Mouse (Mus musculus) MEL (cell line): Measurements from ENCODE around the gene Gm3854. TPM values are rescaled to one million over a fixed set of nuclear protein-coding genes. Genes with fewer than 3 reads are reported as not detected.
A peak's percentile ranks its signal among the peaks of the same experiment; 100 is the strongest.

Source experiments
- DNase-seq: peaks from one replicate; pipeline ENCODE4 v3.0.0; 2011; ENCODE audit warnings: low read depth, low spot score
- H3K27ac ChIP-seq: 2 replicates; pipeline ENCODE4 v1.5.1; 2012; ENCODE audit warnings: low read depth, mild to moderate bottlenecking, control low read depth, low read length, moderate library complexity; ENCODE audit not compliant: control insufficient read depth
- H3K27me3 ChIP-seq, 2 experiments: fragments of 150-350 bp in 1 of 2; sonication (generic) in 1 of 2; 2 replicates each; pipeline ENCODE4 v1.6.1; 2012; ENCODE audit warnings: low read length in 2 of 2, mild to moderate bottlenecking in 2 of 2, improper control_type of control experiment in 1 of 2, moderate library complexity in 1 of 2; ENCODE audit not compliant: insufficient read depth in 2 of 2, control insufficient read depth in 1 of 2
- H3K36me3 ChIP-seq, 2 experiments: 2 replicates each; pipeline ENCODE4 v1.6.1; 2012 to 2014; ENCODE audit warnings: low read length in 2 of 2, improper control_type of control experiment in 1 of 2, inconsistent platforms in 1 of 2, mild to moderate bottlenecking in 1 of 2; ENCODE audit not compliant: insufficient read depth in 2 of 2, control insufficient read depth in 1 of 2
- H3K4me1 ChIP-seq, 2 experiments: fragments of 150-350 bp in 1 of 2; sonication (generic) in 1 of 2; 2 replicates each; pipeline ENCODE4 v1.6.1; 2012; ENCODE audit warnings: low read length in 2 of 2, improper control_type of control experiment in 1 of 2, mild to moderate bottlenecking in 1 of 2; ENCODE audit not compliant: insufficient read depth in 2 of 2, control insufficient read depth in 1 of 2
- H3K4me3 ChIP-seq, 2 experiments: fragments of 150-350 bp in 1 of 2; sonication (generic) in 1 of 2; 2 replicates each; pipeline ENCODE4 v1.5.1; 2012; ENCODE audit warnings: low read depth in 2 of 2, low read length in 2 of 2, mild to moderate bottlenecking in 2 of 2, moderate library complexity in 2 of 2, control low read depth in 1 of 2, improper control_type of control experiment in 1 of 2; ENCODE audit not compliant: control insufficient read depth in 1 of 2, insufficient read depth in 1 of 2
- H3K79me2 ChIP-seq: 2 replicates; pipeline ENCODE4 v1.6.1; 2012; ENCODE audit warnings: mild to moderate bottlenecking, low read length, moderate library complexity; ENCODE audit not compliant: control insufficient read depth, poor library complexity, insufficient read depth
- H3K9ac ChIP-seq: 2 replicates; pipeline ENCODE4 v1.6.1; 2012; ENCODE audit warnings: low read depth, mild to moderate bottlenecking, control low read depth, low read length, moderate library complexity; ENCODE audit not compliant: control insufficient read depth, poor library complexity, severe bottlenecking
- H3K9me3 ChIP-seq: fragments of 150-350 bp; sonication (generic); replicated peaks from 2 replicates; pipeline ENCODE4 v1.6.1; 2012; ENCODE audit warnings: mild to moderate bottlenecking, low read length, improper control_type of control experiment, moderate library complexity; ENCODE audit not compliant: insufficient read depth
- BHLHE40 ChIP-seq: IDR thresholded peaks from 2 replicates; pipeline ENCODE4 v1.6.1; 2012; ENCODE audit warnings: low read depth, mild to moderate bottlenecking, inconsistent platforms, low read length, improper control_type of control experiment, borderline replicate concordance
- CHD2 ChIP-seq: IDR thresholded peaks from 2 replicates; pipeline ENCODE4 v1.6.1; 2011; ENCODE audit warnings: low read length, improper control_type of control experiment
- CTCF ChIP-seq, 3 experiments: IDR thresholded peaks in 2 of 3; conservative IDR thresholded peaks in 1 of 3; 2 replicates each; pipeline ENCODE4 v1.5.1; 2011 to 2012; ENCODE audit warnings: low read length in 3 of 3, low read depth in 2 of 3, mild to moderate bottlenecking in 2 of 3, improper control_type of control experiment in 1 of 3, inconsistent platforms in 1 of 3, mixed read lengths in 1 of 3, moderate library complexity in 1 of 3; ENCODE audit not compliant: control insufficient read depth in 1 of 3, insufficient read depth in 1 of 3, poor library complexity in 1 of 3, severe bottlenecking in 1 of 3
- ETS1 ChIP-seq: IDR thresholded peaks from 2 replicates; pipeline ENCODE4 v1.6.1; 2012; ENCODE audit warnings: low read depth, mild to moderate bottlenecking, inconsistent platforms, low read length, improper control_type of control experiment, moderate library complexity
- GABPA ChIP-seq: IDR thresholded peaks from 2 replicates; pipeline ENCODE4 v1.6.1; 2012; ENCODE audit warnings: low read depth, mild to moderate bottlenecking, inconsistent platforms, low read length, improper control_type of control experiment, moderate library complexity
- GATA1 ChIP-seq: IDR thresholded peaks from 2 replicates; pipeline ENCODE4 v1.6.1; 2011; ENCODE audit warnings: low read depth, low read length, improper control_type of control experiment
- HCFC1 ChIP-seq: IDR thresholded peaks from 2 replicates; pipeline ENCODE4 v1.6.1; 2012; ENCODE audit warnings: low read depth, mild to moderate bottlenecking, inconsistent platforms, low read length, improper control_type of control experiment, moderate library complexity
- JUND ChIP-seq: IDR thresholded peaks from 2 replicates; pipeline ENCODE4 v1.6.1; 2011; ENCODE audit warnings: low read depth, mild to moderate bottlenecking, improper control_type of control experiment, low read length
- KAT2A ChIP-seq: conservative IDR thresholded peaks from 2 replicates; pipeline ENCODE4 v1.6.1; 2012; ENCODE audit warnings: low read depth, low read length, improper control_type of control experiment, inconsistent platforms
- MAX ChIP-seq: IDR thresholded peaks from 2 replicates; pipeline ENCODE4 v1.6.1; 2011; ENCODE audit warnings: low read length, improper control_type of control experiment
- MAZ ChIP-seq: IDR thresholded peaks from 2 replicates; pipeline ENCODE4 v1.6.1; 2012; ENCODE audit warnings: low read depth, mild to moderate bottlenecking, inconsistent platforms, low read length, improper control_type of control experiment
- MYB ChIP-seq: IDR thresholded peaks from 2 replicates; pipeline ENCODE4 v1.6.1; 2011; ENCODE audit warnings: mild to moderate bottlenecking, low read depth, low read length, improper control_type of control experiment
- NELFE ChIP-seq: IDR thresholded peaks from 2 replicates; pipeline ENCODE4 v1.6.1; 2011; ENCODE audit warnings: low read depth, low read length, improper control_type of control experiment
- NRF1 ChIP-seq: IDR thresholded peaks from 2 replicates; pipeline ENCODE4 v1.6.1; 2014; ENCODE audit warnings: low read depth, mild to moderate bottlenecking, inconsistent platforms, low read length, improper control_type of control experiment, moderate library complexity; ENCODE audit not compliant: poor library complexity, insufficient read depth, severe bottlenecking
- POLR2A ChIP-seq, 2 experiments: IDR thresholded peaks; 2 replicates each; pipeline ENCODE4 v1.6.1; 2011 to 2012; ENCODE audit warnings: low read length in 2 of 2, mild to moderate bottlenecking in 2 of 2, control low read depth in 1 of 2, improper control_type of control experiment in 1 of 2, low read depth in 1 of 2, moderate library complexity in 1 of 2; ENCODE audit not compliant: control insufficient read depth in 1 of 2, insufficient read depth in 1 of 2, poor library complexity in 1 of 2
- POLR2AphosphoS2 ChIP-seq: IDR thresholded peaks from 2 replicates; pipeline ENCODE4 v1.6.1; 2011; ENCODE audit warnings: low read length, improper control_type of control experiment
- POLR2AphosphoS5 ChIP-seq: IDR thresholded peaks from 2 replicates; pipeline ENCODE4 v1.6.1; 2012; ENCODE audit warnings: low read depth, borderline replicate concordance, mild to moderate bottlenecking, inconsistent platforms, low read length, moderate library complexity, mixed read lengths
- SMC3 ChIP-seq: IDR thresholded peaks from 2 replicates; pipeline ENCODE4 v1.6.1; 2011; ENCODE audit warnings: low read depth, low read length, improper control_type of control experiment
- TBP ChIP-seq: IDR thresholded peaks from 2 replicates; pipeline ENCODE4 v1.8.0; 2011; ENCODE audit warnings: low read depth, low read length, improper control_type of control experiment
- TCF12 ChIP-seq: IDR thresholded peaks from 2 replicates; pipeline ENCODE4 v1.6.1; 2014; ENCODE audit warnings: low read depth, mild to moderate bottlenecking, inconsistent platforms, low read length, improper control_type of control experiment, moderate library complexity
- UBTF ChIP-seq: IDR thresholded peaks from 2 replicates; pipeline ENCODE4 v1.6.1; 2012; ENCODE audit warnings: low read depth, mild to moderate bottlenecking, inconsistent platforms, low read length, improper control_type of control experiment, moderate library complexity, borderline replicate concordance; ENCODE audit not compliant: insufficient read depth
- USF1 ChIP-seq: IDR thresholded peaks from 2 replicates; pipeline ENCODE4 v1.6.1; 2014; ENCODE audit warnings: low read depth, mild to moderate bottlenecking, inconsistent platforms, low read length, improper control_type of control experiment, moderate library complexity
- ZMIZ1 ChIP-seq: IDR thresholded peaks from 2 replicates; pipeline ENCODE4 v1.6.1; 2012; ENCODE audit warnings: low read depth, mild to moderate bottlenecking, inconsistent platforms, low read length, improper control_type of control experiment, moderate library complexity
- ZNF384 ChIP-seq: IDR thresholded peaks from 2 replicates; pipeline ENCODE4 v1.6.1; 2012; ENCODE audit warnings: low read depth, mild to moderate bottlenecking, inconsistent platforms, low read length, improper control_type of control experiment
- polyA plus RNA-seq, 2 experiments: library from polyadenylated mRNA; stranded (reverse) in 1 of 2; unstranded in 1 of 2; fragments of >175 nt in 1 of 2; fragments of >200 nt in 1 of 2; gene quantifications; 2 replicates each; pipeline versions ENCODE4 v1.2.1 to v1.2.4; 2012; ENCODE audit warnings: low replicate concordance in 2 of 2, low read depth in 1 of 2; ENCODE audit not compliant: insufficient read length in 2 of 2, insufficient read depth in 1 of 2, missing spikeins in 1 of 2
- total RNA-seq: library from RNA; depleted of rRNA; stranded (reverse); fragments of 300-350 nt; gene quantifications from 2 replicates; pipeline ENCODE4 v1.2.3, GENCODE M21; 2012

Gm3854 gene
- total and polyA plus RNA-seq, 3 experiments = not detected

DNA sequence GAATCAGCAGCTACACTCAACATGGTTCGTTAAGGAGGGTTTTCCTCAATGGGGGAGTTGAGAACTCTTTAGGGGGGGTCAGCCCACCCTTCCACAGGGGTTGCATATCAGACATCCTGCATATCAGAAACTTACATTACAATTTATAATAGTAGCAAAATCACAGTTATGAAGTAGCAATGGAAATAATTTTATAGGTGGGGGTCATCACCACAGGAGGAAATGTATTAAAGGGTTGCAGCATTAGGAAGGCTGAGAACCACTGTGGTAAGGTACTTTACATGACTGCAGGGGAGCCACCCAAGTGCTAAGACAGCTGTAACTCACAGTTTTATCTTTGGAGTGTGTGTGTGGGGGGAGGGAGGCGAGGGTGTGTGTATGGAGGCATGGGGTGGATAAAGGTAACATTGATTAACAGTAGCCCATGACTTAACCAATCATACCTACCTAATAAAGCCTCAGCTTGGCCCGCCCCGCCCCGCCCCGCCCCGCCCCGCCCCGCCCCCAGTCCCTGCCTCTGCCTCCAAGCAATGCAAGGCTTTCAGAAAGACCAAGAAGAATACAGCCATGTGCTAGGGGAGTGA is 17.0 kb downstream of the Gm3854 start:
- Histone ChIP-seq H3K4me3 (no peak overlapping the region), H3K27me3 (no peaks in the 10 kb centered on the region), H3K79me2 (no peaks in the 10 kb centered on the region), H3K27ac (no peak overlapping the region), H3K9me3 (no peaks in the 10 kb centered on the region), H3K9ac (no peak overlapping the region), H3K4me1 (peaks cover 2 to 5% of the 10 kb centered on the region in 2 experiments; a peak in 3 of 4 replicates), H3K36me3 (peaks cover 0 to 12% of the 10 kb centered on the region in 2 experiments; a peak in 2 of 4 replicates)
- TF ChIP-seq HCFC1 (no peak), UBTF (no peak), GABPA (no peak), BHLHE40 (no peak), NELFE (no peak), SMC3 (no peak), USF1 (no peak), KAT2A (no peak), POLR2A (IDR thresholded peaks at IDR 0.05; ENCODE audit: control insufficient read depth in 1 of 2, insufficient read depth in 1 of 2, low read depth in 1 of 2, low read length in 2 of 2, poor library complexity in 1 of 2) (no peak), MAX (no peak), JUND (no peak), GATA1 (no peak), CHD2 (no peak), TCF12 (no peak)
- peak; percentile 30 for DNase-seq

DNA sequence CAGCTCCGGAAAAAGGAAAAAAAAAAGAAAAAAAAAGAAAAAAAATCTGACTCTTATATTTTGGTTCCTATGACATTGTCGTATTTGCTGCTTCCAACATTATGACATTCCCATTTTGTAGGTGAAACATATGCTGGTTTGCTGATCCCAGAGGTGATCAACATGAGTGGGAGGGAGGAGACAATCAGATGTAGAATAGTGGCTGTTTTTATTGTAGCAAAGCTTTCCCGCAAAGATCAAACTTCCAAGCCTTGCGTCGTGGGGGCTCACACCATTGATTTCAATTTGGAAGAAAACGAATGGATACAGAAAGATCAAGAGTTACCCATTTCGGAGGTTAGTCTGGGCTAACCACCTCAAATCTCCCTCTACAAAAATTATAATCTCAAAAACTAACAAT is 18.2 kb downstream of the Gm3854 start:
- TF ChIP-seq TCF12 (no peak), ZNF384 (peak; percentile 39; the same call in 1 of the 2 replicates), POLR2AphosphoS2 (no peak), CTCF (IDR thresholded peaks at IDR 0.05 in 2 of 3, conservative IDR thresholded peaks at IDR 0.05 in 1 of 3; ENCODE audit: control insufficient read depth in 1 of 3, insufficient read depth in 1 of 3, low read depth in 2 of 3, low read length in 3 of 3, poor library complexity in 1 of 3, severe bottlenecking in 1 of 3) (no peak), NRF1 (no peak), BHLHE40 (no peak), CHD2 (no peak), MAZ (no peak), KAT2A (no peak), POLR2A (IDR thresholded peaks at IDR 0.05; ENCODE audit: control insufficient read depth in 1 of 2, insufficient read depth in 1 of 2, low read depth in 1 of 2, low read length in 2 of 2, poor library complexity in 1 of 2) (no peak), USF1 (no peak), ETS1 (no peak), POLR2AphosphoS5 (no peak), ZMIZ1 (no peak), NELFE (no peak), MYB (no peak), TBP (0 out of 2 replicates have a peak, but pooled peaks have one; percentile 1)
- Histone ChIP-seq H3K4me1 (peaks cover 2 to 5% of the 10 kb centered on the region in 2 experiments; a peak in 3 of 4 replicates), H3K4me3 (peak overlapping the region; percentile 59 to 65), H3K27me3 (no peaks in the 10 kb centered on the region), H3K36me3 (peaks cover 0 to 12% of the 10 kb centered on the region in 2 experiments; a peak in 2 of 4 replicates), H3K27ac (no peak overlapping the region), H3K9ac (peak overlapping the region; percentile 33), H3K79me2 (no peaks in the 10 kb centered on the region), H3K9me3 (no peaks in the 10 kb centered on the region)
- DNase-seq = no peak
